Mouse (Mus musculus) mature B cell (primary cell): Measurements from ENCODE around the gene Id3.
"Not testable (repeated sequence)": the region's sequence is repeated elsewhere in the genome, so short reads cannot be mapped to it uniquely, and the experiment has no call there.

Experiments used
- in situ Hi-C: fragments of 300-500 bp; cut with MboI; formaldehyde crosslinking; loops from 2 replicates; pipeline ENCODE4 v1.14.3; 2019

Id3 gene

GRCm38 (mm10) chr4:136143193-136143976 lies at the start of gene Id3:
Gene Id3, plus strand, starts transcription at chr4:136143497.
- in situ Hi-C loops, result no loop called here

- in situ Hi-C loops, result no loop called here
Observed at GRCm38 (mm10) chr4:136094519-136095219, 48.6 kb upstream of the Id3 start.

GRCm38 (mm10) chr4:136095490-136096105 lies 47.7 kb upstream of the Id3 start:
- in situ Hi-C loops, result no loop called here

- in situ Hi-C loops, result no loop called here
Observed at GRCm38 (mm10) chr4:136096446-136097113, 46.7 kb upstream of the Id3 start.

- in situ Hi-C loops, result no loop called here
Observed at GRCm38 (mm10) chr4:136098446-136098845, 44.9 kb upstream of the Id3 start.

- in situ Hi-C loops, result no loop called here
Observed at GRCm38 (mm10) chr4:136100396-136101070, 42.8 kb upstream of the Id3 start.

- in situ Hi-C loops, result not testable (repeated sequence)
Observed at GRCm38 (mm10) chr4:136101753-136102152, 41.5 kb upstream of the Id3 start.

- in situ Hi-C loops, result no loop called here
Observed at GRCm38 (mm10) chr4:136104590-136105337, 38.5 kb upstream of the Id3 start.

- in situ Hi-C loops, result no loop called here
Observed at GRCm38 (mm10) chr4:136106880-136107301, 36.4 kb upstream of the Id3 start.

GRCm38 (mm10) chr4:136109153-136109552 lies 34.1 kb upstream of the Id3 start:
- in situ Hi-C loops, result no loop called here

- in situ Hi-C loops, result no loop called here
Observed at GRCm38 (mm10) chr4:136109941-136110900, 33.1 kb upstream of the Id3 start.

- in situ Hi-C loops, result no loop called here
Observed at GRCm38 (mm10) chr4:136112344-136112743, 31.0 kb upstream of the Id3 start.

GRCm38 (mm10) chr4:136114747-136115146 lies 28.6 kb upstream of the Id3 start:
- in situ Hi-C loops, result no loop called here

GRCm38 (mm10) chr4:136117022-136117421 lies 26.3 kb upstream of the Id3 start:
- in situ Hi-C loops, result no loop called here

- in situ Hi-C loops, result no loop called here
Observed at GRCm38 (mm10) chr4:136120041-136120440, 23.3 kb upstream of the Id3 start.

GRCm38 (mm10) chr4:136121158-136121557 lies 22.1 kb upstream of the Id3 start:
- in situ Hi-C loops, result no loop called here

- in situ Hi-C loops, result no loop called here
Observed at GRCm38 (mm10) chr4:136121844-136122468, 21.3 kb upstream of the Id3 start.

- in situ Hi-C loops, result no loop called here
Observed at GRCm38 (mm10) chr4:136123111-136123791, 20.0 kb upstream of the Id3 start.

- in situ Hi-C loops, result no loop called here
Observed at GRCm38 (mm10) chr4:136123792-136124161, 19.5 kb upstream of the Id3 start.
